Mouse (Mus musculus): ENCODE results near the gene Rora.

Gene Rora

DNA sequence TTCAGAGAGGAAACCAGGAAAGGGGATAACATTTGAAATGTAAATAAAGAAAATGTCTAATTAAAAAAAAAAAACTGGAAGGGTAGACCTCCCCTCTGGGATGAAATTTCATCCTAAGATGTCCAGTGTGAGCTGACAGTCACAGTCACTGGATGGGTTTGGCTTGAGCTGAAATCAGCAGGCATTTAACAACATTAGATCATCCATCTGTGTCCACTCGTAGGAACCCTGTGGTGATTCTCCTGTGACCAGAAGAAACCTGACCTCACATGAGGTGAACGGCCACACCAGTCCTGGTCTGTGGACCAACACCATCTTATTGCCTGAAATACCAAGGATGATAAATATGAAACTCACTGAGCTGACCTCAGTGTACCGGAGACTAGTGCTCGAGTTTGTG, 106.7 kb downstream of the Rora start:
- no peak for DNase-seq (ENCODE audit: low spot score)

DNA sequence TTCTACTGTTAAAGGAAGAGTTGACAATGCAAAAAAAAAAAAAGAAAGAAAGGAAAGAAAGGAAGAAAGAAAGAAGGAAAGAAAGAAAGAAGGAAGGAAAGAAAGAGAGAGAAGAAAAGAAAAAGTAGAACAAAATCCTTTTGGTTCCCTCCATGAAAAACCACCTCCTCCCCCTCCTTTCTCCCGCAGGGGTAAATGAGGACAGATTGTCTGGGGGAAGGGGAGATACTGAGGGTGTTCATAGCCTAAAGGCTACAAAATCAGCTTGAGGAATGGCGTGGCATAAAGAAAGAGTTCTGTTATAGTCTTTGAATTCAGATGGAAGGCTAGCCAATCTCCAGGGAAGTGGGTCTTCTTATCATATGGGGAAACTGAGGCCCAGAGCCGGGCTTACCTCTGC, 107.3 kb downstream of the Rora start:
- no peak for DNase-seq (ENCODE audit: low spot score)

GRCm38 (mm10) chr9:68761672-68762071, 108.1 kb downstream of the Rora start:
- no peak for DNase-seq (ENCODE audit: low spot score)

DNA sequence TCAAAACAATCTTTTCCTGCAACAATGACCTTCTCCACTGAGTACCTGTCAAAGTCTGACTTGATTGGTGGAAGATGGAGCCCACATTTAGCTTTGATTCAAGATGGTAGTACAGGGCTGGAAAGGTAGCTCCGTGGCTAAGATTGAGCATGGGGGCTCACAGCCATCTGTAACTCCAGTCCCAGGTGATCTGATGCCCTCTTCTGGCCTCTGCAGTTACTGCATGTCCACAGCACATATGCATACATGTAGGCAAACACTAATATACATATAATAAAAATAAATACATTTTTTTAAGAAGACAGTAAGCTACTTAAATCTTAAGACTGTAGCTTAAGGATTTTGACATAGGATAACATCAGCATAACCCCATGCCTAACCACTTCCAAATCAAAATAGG, 112.0 kb downstream of the Rora start:
- DNase-seq (ENCODE audit: low spot score): no peak

DNA sequence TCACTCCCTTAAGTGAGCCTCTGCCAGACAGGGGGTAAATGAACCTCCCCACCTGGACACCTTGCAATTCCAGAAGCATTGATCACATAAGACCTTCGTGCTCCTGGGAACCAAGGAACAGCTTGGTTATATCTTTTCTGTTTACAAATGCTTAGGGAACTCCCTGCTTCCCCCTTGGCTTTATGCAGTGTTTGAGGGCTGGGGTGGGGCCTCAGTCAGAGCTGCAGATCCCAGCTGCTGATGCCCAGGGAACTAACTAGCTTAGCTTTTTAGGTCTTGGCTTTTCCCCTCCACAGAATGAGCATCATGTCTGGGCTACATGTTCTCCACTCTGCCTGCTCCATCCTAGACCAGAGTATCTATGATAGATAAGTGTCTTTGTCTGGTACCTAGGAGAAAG, 116.1 kb downstream of the Rora start:
- no peak for DNase-seq (ENCODE audit: low spot score)

- no peak for DNase-seq (ENCODE audit: low spot score)
Observed at GRCm38 (mm10) chr9:68771383-68771782, 117.8 kb downstream of the Rora start.

GRCm38 (mm10) chr9:68773770-68774169, 120.2 kb downstream of the Rora start:
- DNase-seq (ENCODE audit: low spot score): no peak

- DNase-seq (ENCODE audit: low spot score): no peak
Observed at GRCm38 (mm10) chr9:68782011-68782410, 128.4 kb downstream of the Rora start.

GRCm38 (mm10) chr9:68782604-68783003, 129.0 kb downstream of the Rora start:
- DNase-seq (ENCODE audit: low spot score): no peak

- DNase-seq (ENCODE audit: low spot score): no peak
Observed at GRCm38 (mm10) chr9:68783246-68783645, 129.7 kb downstream of the Rora start.

DNA sequence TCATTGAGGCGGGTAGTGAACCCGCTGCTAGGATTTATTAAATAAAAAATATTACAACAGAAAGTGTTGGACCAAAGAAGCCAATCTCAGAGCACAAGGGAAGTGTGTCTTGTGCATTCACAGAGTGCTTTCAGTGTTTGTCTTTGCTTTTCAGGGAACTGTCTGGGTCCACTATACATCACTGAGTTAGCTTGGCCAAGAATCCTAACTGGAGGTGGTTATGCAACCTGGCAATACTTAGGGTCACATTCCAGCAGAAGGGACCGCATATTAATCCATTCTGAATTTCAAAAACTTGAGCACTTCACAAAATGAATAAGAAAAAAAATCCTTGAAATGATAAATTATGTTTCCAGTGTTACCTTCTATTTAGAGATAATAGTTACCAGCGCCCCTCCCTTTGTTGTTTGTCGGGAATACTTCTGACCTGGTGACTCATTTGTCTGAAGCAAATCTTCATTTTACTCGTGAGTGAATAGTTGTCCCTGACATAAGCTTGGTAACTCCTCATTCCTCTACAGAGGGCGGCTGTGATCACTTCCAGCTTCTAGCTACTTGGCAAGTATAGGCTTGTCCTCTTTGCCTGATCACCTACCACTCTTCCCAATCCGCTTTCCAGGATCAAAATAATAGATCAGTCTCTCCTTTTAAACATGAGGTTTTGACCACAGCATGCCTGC, 133.2 kb downstream of the Rora start:
- no peak for DNase-seq (ENCODE audit: low spot score)

DNA sequence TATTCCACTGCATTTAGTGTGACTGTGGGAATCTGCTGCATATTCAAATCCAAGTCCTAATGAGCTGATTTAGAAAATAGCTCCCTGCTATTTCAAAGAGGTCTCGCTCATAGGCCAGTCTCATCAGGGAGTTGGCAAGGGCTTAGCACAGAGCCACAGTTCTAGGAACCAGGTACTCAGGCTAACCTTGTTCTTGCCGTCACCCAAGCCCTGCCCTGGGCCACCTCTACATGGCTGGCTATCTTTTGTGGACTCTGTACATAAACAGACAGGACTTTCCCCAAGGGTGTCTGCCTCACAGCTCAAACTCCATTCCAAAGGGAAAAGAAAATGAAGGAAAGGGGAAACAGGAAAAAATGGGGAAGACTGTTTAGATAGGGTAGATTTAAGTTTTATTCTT, 134.1 kb downstream of the Rora start:
- DNase-seq (ENCODE audit: low spot score): no peak

- no peak for DNase-seq (ENCODE audit: low spot score)
Observed at GRCm38 (mm10) chr9:68790922-68791321, 137.3 kb downstream of the Rora start.

DNA sequence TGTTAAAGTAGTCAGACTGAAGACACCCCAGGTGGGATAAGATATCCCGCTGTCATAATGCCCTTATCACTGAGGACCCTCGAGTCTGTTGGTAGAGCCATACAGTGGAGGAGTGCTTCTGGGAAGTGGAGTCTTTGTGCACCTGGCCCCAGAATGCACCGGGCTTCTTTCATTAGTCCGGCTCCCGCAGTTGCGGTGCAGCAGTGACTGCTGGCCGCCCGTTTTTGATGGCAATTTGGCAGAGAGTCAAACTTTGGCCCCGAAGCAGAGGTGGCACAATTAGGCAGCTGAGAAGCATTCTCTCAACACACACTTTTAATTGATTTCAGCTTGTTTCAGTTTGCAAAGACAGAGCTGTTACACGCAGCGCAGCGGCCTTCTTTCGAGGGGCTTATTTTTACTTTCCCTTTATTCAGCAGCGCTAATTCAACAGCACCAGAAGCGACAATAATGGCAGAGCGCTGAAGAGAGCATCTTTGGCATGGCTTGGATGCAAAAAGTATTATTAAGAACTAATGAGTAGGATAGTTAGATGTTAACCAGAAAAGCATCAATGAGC, 138.5 kb downstream of the Rora start:
- DNase-seq (ENCODE audit: low spot score): no peak

GRCm38 (mm10) chr9:68795314-68795713, 141.7 kb downstream of the Rora start:
- no peak for DNase-seq (ENCODE audit: low spot score)

DNA sequence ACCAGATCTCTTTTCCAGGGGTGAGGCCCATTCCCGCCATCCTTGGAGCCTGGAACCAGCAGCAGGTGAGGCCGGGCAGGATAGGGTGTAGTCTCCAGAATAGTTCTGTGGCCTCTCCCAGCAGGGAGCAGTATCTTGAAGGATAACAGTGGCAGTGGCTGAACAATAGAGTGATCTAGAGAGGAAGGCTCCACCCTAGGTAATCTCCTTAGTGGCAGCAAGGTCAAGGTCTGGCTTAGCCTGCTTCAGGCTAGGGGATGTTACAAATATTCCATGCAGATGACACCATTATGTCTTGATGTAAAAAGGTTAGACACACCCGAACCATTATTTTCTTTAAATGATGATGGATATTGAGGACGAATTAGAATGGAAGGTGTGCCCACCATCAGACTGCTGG, 144.6 kb downstream of the Rora start:
- DNase-seq (ENCODE audit: low spot score): no peak

GRCm38 (mm10) chr9:68799065-68799464, 145.5 kb downstream of the Rora start:
- no peak for DNase-seq (ENCODE audit: low spot score)

- DNase-seq (ENCODE audit: low spot score): no peak
Observed at GRCm38 (mm10) chr9:68804229-68804628, 150.6 kb downstream of the Rora start.

GRCm38 (mm10) chr9:68805776-68806175, 152.2 kb downstream of the Rora start:
- DNase-seq (ENCODE audit: low spot score): no peak

GRCm38 (mm10) chr9:68807735-68808134, 154.1 kb downstream of the Rora start:
- no peak for DNase-seq (ENCODE audit: low spot score)

- DNase-seq (ENCODE audit: low spot score): no peak
Observed at GRCm38 (mm10) chr9:68809536-68809935, 155.9 kb downstream of the Rora start.

GRCm38 (mm10) chr9:68814723-68815122, 161.1 kb downstream of the Rora start:
- DNase-seq (ENCODE audit: low spot score): no peak

DNA sequence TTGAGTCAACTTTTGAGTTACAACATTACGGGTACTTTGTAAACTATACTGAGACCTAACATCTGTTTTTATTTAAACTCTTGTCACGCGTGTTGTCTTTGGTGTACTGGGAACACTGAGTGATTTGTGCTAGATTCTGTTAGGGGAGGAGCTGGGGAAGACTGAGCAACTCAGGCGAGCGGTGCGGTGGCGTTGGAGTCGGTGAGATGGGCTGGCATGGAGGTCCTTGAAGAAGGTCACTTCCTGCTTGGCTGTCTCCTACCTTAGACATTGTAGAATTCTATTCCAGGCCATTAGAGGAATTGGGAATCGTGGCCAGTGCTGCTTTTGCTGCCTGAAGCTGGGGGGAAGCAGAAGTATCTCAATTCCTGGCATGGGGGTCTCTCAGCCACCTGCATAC, 162.3 kb downstream of the Rora start:
- no peak for DNase-seq (ENCODE audit: low spot score)

DNA sequence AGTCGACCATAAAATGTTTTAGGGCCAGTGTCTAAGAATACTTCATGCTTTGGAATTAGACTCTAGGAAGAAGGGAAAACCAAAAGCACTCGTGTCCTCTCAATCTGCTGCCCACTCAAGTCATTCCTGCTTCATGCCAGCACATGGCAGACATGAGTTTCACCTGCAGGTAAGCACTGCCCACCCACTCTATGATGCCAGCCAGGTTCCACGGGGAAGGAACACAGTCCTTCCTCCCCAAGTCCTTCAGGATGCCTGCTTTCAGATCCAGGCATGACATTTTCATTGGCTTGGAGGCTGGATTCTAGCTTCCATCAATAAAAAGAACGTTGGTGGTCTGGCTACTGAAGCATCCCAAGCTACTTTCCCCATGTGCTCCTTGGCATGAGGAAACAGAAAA, 166.4 kb downstream of the Rora start:
- no peak for DNase-seq (ENCODE audit: low spot score)
